Mouse (Mus musculus) c-Kit-negative CD71-positive TER-119-positive erythroid progenitor cells, embryonic 14.5 days (primary cell): ENCODE data around the gene Tmem119.

Experiments used
- DNase-seq: peaks from one replicate; pipeline ENCODE4 v3.0.0-alpha.2; 2013; ENCODE audit warnings: low read depth, low spot score

Gene Tmem119

DNA sequence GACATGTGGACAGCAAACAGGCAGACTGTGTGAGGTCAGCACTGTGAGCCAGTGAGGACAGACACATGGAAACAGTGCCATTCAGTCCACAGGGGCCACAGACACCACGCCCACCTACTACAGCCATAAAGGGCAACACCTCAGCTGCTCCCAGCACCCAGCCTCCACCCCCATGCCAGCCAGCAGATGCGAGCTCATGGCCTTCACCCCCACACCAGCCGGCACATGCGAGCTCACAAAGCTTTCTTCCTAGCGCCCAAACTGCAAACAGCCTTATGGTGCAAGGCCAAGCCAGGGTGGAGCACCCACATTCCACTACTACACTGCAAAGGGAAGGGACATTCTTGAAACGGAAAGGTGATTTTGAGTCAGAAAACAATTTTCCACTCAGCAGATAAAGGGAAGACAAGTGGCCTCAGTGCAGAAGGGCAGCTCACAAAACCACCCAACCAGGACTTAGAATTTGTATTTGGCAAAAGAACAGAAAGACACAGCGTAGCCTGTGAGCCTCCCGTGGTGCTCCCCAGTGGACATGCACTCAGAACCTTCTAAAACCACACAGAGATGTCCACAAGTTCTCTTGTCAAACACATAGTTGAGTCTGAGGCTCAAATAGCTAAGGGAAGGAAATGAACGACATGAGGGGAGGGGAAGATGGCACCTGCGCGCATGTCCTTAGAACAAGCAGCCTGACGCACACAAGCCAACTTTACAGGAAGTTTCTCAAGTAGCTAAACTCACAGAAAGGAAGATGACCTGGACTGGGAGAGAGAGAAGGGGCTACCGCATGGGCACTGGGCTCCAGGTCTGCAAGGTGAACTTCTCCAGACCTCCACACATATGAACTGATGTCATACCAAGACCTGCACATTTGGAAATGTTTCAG, 34.4 kb downstream of the Tmem119 start:
- DNase-seq: no peak

DNA sequence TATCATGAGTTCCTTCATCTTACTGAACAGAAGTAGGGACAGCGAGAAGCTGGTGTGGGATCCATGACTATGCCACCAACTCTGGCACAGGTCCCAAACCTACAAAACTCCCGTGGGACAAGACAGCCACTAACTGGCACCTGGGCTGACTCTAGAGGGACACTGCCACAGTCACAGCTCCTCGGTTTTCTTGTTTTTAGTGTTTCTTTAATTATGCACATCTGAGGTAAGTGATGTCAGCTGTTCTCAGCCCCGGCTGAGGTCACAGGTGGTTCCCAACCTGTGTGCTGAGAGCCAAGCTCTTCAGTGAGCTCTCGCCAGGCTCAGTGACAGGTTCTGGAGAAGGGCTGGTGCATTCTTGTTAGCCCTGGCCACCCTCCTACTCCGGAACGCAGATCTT, 35.9 kb downstream of the Tmem119 start:
- DNase-seq: no peak

DNA sequence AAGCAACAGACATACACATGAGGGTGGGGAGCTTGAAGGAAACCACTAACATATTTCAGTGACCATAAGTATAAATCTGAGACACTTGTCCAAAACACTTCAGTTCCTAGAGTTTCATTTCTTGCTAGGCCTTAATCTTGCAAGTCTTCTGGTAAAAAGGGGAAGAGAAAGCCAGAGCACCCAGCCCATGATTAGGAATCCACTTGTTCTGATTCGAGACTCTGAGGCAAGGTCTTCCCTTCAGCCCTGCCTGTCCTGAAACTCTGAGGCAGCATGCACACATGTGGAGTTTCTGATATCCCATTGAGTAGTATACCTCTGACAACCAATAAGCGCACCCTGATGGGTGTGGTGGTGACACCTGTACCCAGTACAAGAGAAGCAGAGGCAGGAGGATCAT, 38.7 kb downstream of the Tmem119 start:
- no peak for DNase-seq

DNA sequence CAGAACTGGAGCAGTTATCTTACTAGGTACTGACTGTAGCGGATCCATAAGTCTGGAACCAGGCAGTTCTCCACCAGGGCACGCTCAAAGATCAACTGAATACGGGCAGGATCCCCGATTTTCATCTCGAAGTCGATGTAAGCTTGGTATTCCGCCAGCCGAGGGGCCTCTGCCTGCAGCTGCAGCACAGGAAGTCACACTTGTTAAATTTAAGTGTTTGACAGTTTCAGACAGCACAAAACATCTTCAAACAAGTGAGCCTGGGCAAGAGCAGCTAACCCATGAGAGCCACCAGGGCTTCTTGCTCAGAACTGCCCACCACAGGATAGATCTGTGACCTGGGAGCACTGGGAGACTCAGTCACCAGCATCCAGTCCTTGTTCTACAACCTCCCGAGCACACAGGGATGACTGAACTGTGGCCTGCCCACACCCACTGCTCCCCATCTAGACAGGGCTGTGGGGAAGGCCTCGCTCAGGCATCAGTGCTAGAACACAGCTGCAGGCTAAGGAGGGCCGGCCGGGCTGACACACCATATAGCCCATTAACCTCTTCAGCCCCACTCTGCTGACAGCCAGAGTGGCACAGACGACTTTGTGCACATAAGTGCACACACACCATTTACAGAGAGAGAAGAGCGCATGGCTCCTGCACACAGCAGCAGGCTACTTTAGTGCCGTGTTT, 44.8 kb downstream of the Tmem119 start:
- no peak for DNase-seq

DNA sequence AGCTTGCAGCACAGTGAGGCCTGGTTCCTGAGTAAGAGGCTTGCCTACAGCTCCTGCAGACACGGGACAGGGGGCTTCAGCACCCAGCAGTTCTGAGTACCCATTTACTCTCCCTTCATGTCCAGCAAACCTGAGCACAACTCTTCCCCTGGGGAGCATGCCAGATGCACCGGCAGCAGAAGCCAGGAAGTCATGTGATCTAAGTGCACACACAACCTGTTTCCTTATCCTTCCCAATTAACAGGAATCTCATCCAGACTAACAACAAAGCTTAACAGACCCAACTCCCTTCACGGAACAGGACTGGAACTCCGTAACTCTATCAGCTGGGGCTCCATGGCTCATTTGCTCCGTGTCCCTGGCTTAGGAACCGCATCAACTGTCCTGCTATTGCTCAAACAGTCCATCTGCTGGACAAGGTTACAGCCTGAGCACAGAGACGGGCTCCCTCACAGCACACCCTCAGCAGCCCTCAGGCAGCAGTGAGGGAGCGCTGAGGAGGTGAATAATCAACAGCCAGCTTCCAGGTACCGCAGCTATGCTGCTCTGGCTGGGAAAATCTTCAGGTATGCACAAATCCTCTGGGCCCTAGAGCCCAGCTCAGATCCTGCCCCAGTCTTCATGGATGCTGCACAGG, 48.7 kb downstream of the Tmem119 start:
- DNase-seq: no peak

DNA sequence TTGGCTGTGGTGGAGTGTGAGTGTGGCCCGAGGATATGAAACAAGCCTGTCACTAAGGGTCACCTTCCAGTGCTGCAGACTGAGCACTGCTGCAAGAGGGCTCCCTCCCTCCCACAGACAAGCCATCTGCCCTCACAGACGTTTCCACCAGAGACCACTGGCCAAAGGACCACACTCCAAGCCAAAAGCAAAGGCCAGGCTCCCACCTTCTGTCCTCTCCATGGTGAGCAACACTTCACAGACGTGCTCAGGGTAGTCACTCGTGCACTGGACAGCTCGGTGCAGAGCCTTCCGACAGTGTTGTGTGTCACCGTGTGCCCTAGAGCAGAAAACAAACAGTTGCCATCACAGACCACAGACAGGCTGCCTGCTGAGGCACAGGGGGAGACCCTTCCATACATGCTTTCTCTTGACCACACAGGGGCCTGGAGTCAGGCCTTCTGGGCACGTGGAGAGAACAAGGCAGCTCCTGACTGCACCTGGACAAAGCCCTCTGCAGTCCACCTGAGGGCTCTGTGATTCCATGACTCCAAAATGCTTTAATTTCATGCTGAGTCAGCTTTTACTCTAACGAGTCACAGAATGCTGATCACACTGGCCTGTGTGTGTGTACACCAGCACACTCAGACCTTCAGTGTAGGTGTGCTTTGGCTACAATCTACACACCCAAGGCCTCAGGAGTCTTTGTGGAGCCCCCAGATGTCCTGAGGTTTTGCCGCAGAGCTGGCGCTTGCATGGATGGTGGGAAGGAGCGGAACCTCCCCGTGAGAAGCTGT, 51.6 kb downstream of the Tmem119 start:
- DNase-seq: no peak

DNA sequence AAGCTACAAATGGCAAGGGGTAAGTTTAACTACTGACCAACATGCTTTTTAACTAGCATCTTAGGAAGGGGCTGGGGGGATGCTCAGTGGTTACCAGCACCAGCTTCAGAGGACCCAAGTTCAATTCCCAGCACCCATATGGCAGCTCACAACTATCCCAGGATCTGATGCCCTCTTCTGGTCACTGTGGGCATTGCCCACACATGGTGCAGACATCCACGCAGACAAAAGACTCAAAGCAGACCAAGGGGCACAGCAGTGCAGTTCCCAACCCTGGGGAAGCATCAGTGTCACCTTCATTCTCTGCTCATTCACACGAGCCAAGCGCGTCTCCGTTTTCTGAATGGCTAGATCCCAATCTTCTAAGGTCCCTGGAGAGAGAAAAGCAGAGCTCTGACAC, 52.7 kb downstream of the Tmem119 start:
- no peak for DNase-seq
